Mouse (Mus musculus): ENCODE results near the gene Cd3eap. TPM values are rescaled to one million over a fixed set of nuclear protein-coding genes. Genes with fewer than 3 reads are reported as not detected.

The Cd3eap gene
- polyA plus RNA-seq, 1 experiment: 14.4 TPM

- Histone ChIP-seq H3K4me3 (ENCODE audit: insufficient read depth, low read length) (no peak overlapping the region), H3K4me1 (ENCODE audit: control insufficient read depth, insufficient read depth, low read length) (no peaks in the 10 kb centered on the region), H3K27ac (ENCODE audit: insufficient read depth, low read length) (no peak overlapping the region)
- no peak for TF ChIP-seq CTCF (IDR thresholded peaks at IDR 0.05; ENCODE audit: extremely low read depth, insufficient read depth, low read length)
- no peak for TF ChIP-seq POLR2A (IDR thresholded peaks at IDR 0.05; ENCODE audit: extremely low read depth, insufficient read depth, low read length)
Measured at GRCm38 (mm10) chr7:19325262-19326199, 33.8 kb downstream of the Cd3eap start.

- peaks cover 2% of the 10 kb centered on the region; the same call in 1 of the 2 replicates for H3K4me1 ChIP-seq (ENCODE audit: control insufficient read depth, insufficient read depth, low read length)
- no peak overlapping the region for H3K27ac ChIP-seq (ENCODE audit: insufficient read depth, low read length)
- H3K4me3 ChIP-seq (ENCODE audit: insufficient read depth, low read length): no peak overlapping the region
- TF ChIP-seq POLR2A (IDR thresholded peaks at IDR 0.05; ENCODE audit: extremely low read depth, insufficient read depth, low read length) (no peak), CTCF (IDR thresholded peaks at IDR 0.05; ENCODE audit: extremely low read depth, insufficient read depth, low read length) (no peak)
Measured at GRCm38 (mm10) chr7:19324221-19324620, 35.1 kb downstream of the Cd3eap start.

GRCm38 (mm10) chr7:19322489-19322888 is 36.8 kb downstream of the Cd3eap start:
- H3K4me3 ChIP-seq (ENCODE audit: insufficient read depth, low read length): no peak overlapping the region
- peaks cover 2% of the 10 kb centered on the region; the same call in 1 of the 2 replicates for H3K4me1 ChIP-seq (ENCODE audit: control insufficient read depth, insufficient read depth, low read length)
- H3K27ac ChIP-seq (ENCODE audit: insufficient read depth, low read length): no peak overlapping the region
- no peak for TF ChIP-seq CTCF (IDR thresholded peaks at IDR 0.05; ENCODE audit: extremely low read depth, insufficient read depth, low read length)

GRCm38 (mm10) chr7:19321464-19321863 is 37.8 kb downstream of the Cd3eap start:
- H3K4me3 ChIP-seq (ENCODE audit: insufficient read depth, low read length): no peak overlapping the region
- TF ChIP-seq POLR2A (IDR thresholded peaks at IDR 0.05; ENCODE audit: extremely low read depth, insufficient read depth, low read length) (no peak), CTCF (IDR thresholded peaks at IDR 0.05; ENCODE audit: extremely low read depth, insufficient read depth, low read length) (no peak)
- H3K4me1 ChIP-seq (ENCODE audit: control insufficient read depth, insufficient read depth, low read length): peaks cover 2% of the 10 kb centered on the region; the same call in 1 of the 2 replicates
- H3K27ac ChIP-seq (ENCODE audit: insufficient read depth, low read length): no peak overlapping the region

GRCm38 (mm10) chr7:19320637-19321036 is 38.6 kb downstream of the Cd3eap start:
- peak overlapping the region; percentile 63 for H3K4me3 ChIP-seq (ENCODE audit: insufficient read depth, low read length)
- peaks cover 2% of the 10 kb centered on the region; the same call in 1 of the 2 replicates for H3K4me1 ChIP-seq (ENCODE audit: control insufficient read depth, insufficient read depth, low read length)
- no peak for TF ChIP-seq CTCF (IDR thresholded peaks at IDR 0.05; ENCODE audit: extremely low read depth, insufficient read depth, low read length)
- TF ChIP-seq POLR2A (IDR thresholded peaks at IDR 0.05; ENCODE audit: extremely low read depth, insufficient read depth, low read length): no peak
- no peak overlapping the region for H3K27ac ChIP-seq (ENCODE audit: insufficient read depth, low read length)

- peaks cover 2% of the 10 kb centered on the region; the same call in 1 of the 2 replicates for H3K4me1 ChIP-seq (ENCODE audit: control insufficient read depth, insufficient read depth, low read length)
- peak overlapping the region; percentile 63 for H3K4me3 ChIP-seq (ENCODE audit: insufficient read depth, low read length)
- TF ChIP-seq CTCF (IDR thresholded peaks at IDR 0.05; ENCODE audit: extremely low read depth, insufficient read depth, low read length): no peak
- TF ChIP-seq POLR2A (IDR thresholded peaks at IDR 0.05; ENCODE audit: extremely low read depth, insufficient read depth, low read length): peak; percentile 81
- peak overlapping the region; percentile 65 for H3K27ac ChIP-seq (ENCODE audit: insufficient read depth, low read length)
Measured at GRCm38 (mm10) chr7:19319906-19320305, 39.4 kb downstream of the Cd3eap start.

- Histone ChIP-seq H3K27ac (ENCODE audit: insufficient read depth, low read length) (peak overlapping the region; percentile 65), H3K4me3 (ENCODE audit: insufficient read depth, low read length) (peak overlapping the region; percentile 63), H3K4me1 (ENCODE audit: control insufficient read depth, insufficient read depth, low read length) (peaks cover 2% of the 10 kb centered on the region; the same call in 1 of the 2 replicates)
- TF ChIP-seq CTCF (IDR thresholded peaks at IDR 0.05; ENCODE audit: extremely low read depth, insufficient read depth, low read length) (no peak), POLR2A (IDR thresholded peaks at IDR 0.05; ENCODE audit: extremely low read depth, insufficient read depth, low read length) (no peak)
Measured at GRCm38 (mm10) chr7:19319458-19319857, 39.8 kb downstream of the Cd3eap start.

GRCm38 (mm10) chr7:19318676-19319075 is 40.6 kb downstream of the Cd3eap start:
- Histone ChIP-seq H3K27ac (ENCODE audit: insufficient read depth, low read length) (no peak overlapping the region), H3K4me1 (ENCODE audit: control insufficient read depth, insufficient read depth, low read length) (peaks cover 2% of the 10 kb centered on the region; the same call in 1 of the 2 replicates), H3K4me3 (ENCODE audit: insufficient read depth, low read length) (no peak overlapping the region)
- TF ChIP-seq CTCF (IDR thresholded peaks at IDR 0.05; ENCODE audit: extremely low read depth, insufficient read depth, low read length) (no peak), POLR2A (IDR thresholded peaks at IDR 0.05; ENCODE audit: extremely low read depth, insufficient read depth, low read length) (no peak)

- Histone ChIP-seq H3K4me3 (ENCODE audit: insufficient read depth, low read length) (no peak overlapping the region), H3K4me1 (ENCODE audit: control insufficient read depth, insufficient read depth, low read length) (peaks cover 2% of the 10 kb centered on the region; the same call in 1 of the 2 replicates), H3K27ac (ENCODE audit: insufficient read depth, low read length) (no peak overlapping the region)
- TF ChIP-seq CTCF (IDR thresholded peaks at IDR 0.05; ENCODE audit: extremely low read depth, insufficient read depth, low read length) (no peak), POLR2A (IDR thresholded peaks at IDR 0.05; ENCODE audit: extremely low read depth, insufficient read depth, low read length) (no peak)
Measured at GRCm38 (mm10) chr7:19318201-19318600, 41.1 kb downstream of the Cd3eap start.
